Mouse (Mus musculus) brown adipose tissue, adult 24 weeks (tissue): ENCODE data around the gene Rhox2e. TPM values are rescaled to one million over a fixed set of nuclear protein-coding genes. Genes with fewer than 3 reads are reported as not detected.
"Not testable (repeated sequence)": the region's sequence is repeated elsewhere in the genome, so short reads cannot be mapped to it uniquely, and the experiment has no call there.

Source experiments
- H3K27ac ChIP-seq: fragments of 200-500 bp; replicated peaks from 2 replicates; pipeline ENCODE4 v1.5.1; 2012; ENCODE audit warnings: low read depth, mild to moderate bottlenecking, low read length
- H3K4me1 ChIP-seq: fragments of 200-500 bp; 2 replicates; pipeline ENCODE4 v1.6.1; 2012; ENCODE audit warnings: low read length, mixed read lengths; ENCODE audit not compliant: control insufficient read depth, insufficient read depth, insufficient read length
- H3K4me3 ChIP-seq: fragments of 200-500 bp; 2 replicates; pipeline ENCODE4 v1.5.1; 2012; ENCODE audit warnings: low read depth, mild to moderate bottlenecking, low read length, moderate library complexity; ENCODE audit not compliant: insufficient read depth
- polyA plus RNA-seq: library from polyadenylated mRNA; stranded (reverse); fragments of >200 nt; gene quantifications from 2 replicates; pipeline ENCODE4 v1.2.4, GENCODE M21; 2012; ENCODE audit not compliant: missing spikeins, insufficient read depth, insufficient read length

The Rhox2e gene
- not detected in 2 replicates for polyA plus RNA-seq

- not testable (repeated sequence) for H3K27ac ChIP-seq, H3K4me1 ChIP-seq, H3K4me3 ChIP-seq
These were observed at the start of gene Rhox2e for GRCm38 (mm10) chrX:37530152-37530551. TSS of gene Rhox2e (plus strand) at chrX:37530452.

GRCm38 (mm10) chrX:37514059-37514458 lies 16.2 kb upstream of the Rhox2e start, which contains the start of gene Rhox4d:
TSS of gene Rhox4d (plus strand) at chrX:37514359.
- H3K4me3 ChIP-seq, H3K27ac ChIP-seq, H3K4me1 ChIP-seq: not testable (repeated sequence)

GRCm38 (mm10) chrX:37541719-37542118 lies 11.5 kb downstream of the Rhox2e start, which contains the start of gene Rhox3e:
TSS of gene Rhox3e (plus strand) at chrX:37542019.
- H3K27ac ChIP-seq, H3K4me1 ChIP-seq, H3K4me3 ChIP-seq: not testable (repeated sequence)

GRCm38 (mm10) chrX:37557112-37557511 lies 26.9 kb downstream of the Rhox2e start, which contains the start of gene Rhox4e:
TSS of gene Rhox4e (plus strand) at chrX:37557412.
- H3K4me3 ChIP-seq, H3K27ac ChIP-seq, H3K4me1 ChIP-seq: not testable (repeated sequence)

GRCm38 (mm10) chrX:37571105-37571504 lies 40.9 kb downstream of the Rhox2e start, which contains the start of gene Rhox2f:
TSS of gene Rhox2f (plus strand) at chrX:37571405.
- not testable (repeated sequence) for H3K4me1 ChIP-seq, H3K4me3 ChIP-seq, H3K27ac ChIP-seq

- H3K27ac ChIP-seq, H3K4me1 ChIP-seq, H3K4me3 ChIP-seq: not testable (repeated sequence)
These were observed 42.4 kb downstream of the Rhox2e start for GRCm38 (mm10) chrX:37572638-37573037.

- H3K4me1 ChIP-seq, H3K4me3 ChIP-seq, H3K27ac ChIP-seq: not testable (repeated sequence)
These were observed 50.4 kb downstream of the Rhox2e start, which contains the start of gene Rhox3f for GRCm38 (mm10) chrX:37580692-37581091. TSS of gene Rhox3f (plus strand) at chrX:37580992.

Other genes starting within 250 kb of the Rhox2e start
- gene Rhox3a2, start 150.4 kb upstream of the Rhox2e start, polyA plus RNA-seq = not detected in 2 replicates
- gene Rhox4a2, start 139.6 kb upstream of the Rhox2e start, polyA plus RNA-seq = not detected in 2 replicates
- not detected in 2 replicates for gene Rhox2b, start 118.4 kb upstream of the Rhox2e start, polyA plus RNA-seq
- gene Rhox4b, start 98.0 kb upstream of the Rhox2e start, polyA plus RNA-seq = not detected in 2 replicates
- gene Rhox2c, start 76.8 kb upstream of the Rhox2e start, polyA plus RNA-seq = not detected in 2 replicates
- gene Rhox3c, start 71.9 kb upstream of the Rhox2e start, polyA plus RNA-seq = not detected in 2 replicates
- gene Rhox4c, start 50.1 kb upstream of the Rhox2e start, polyA plus RNA-seq = not detected in 2 replicates
- not detected in 2 replicates for gene Rhox2d, start 37.0 kb upstream of the Rhox2e start, polyA plus RNA-seq
- not detected in 2 replicates for gene Rhox4d, start 16.1 kb upstream of the Rhox2e start, polyA plus RNA-seq
- gene Rhox3e, start 11.6 kb downstream of the Rhox2e start, polyA plus RNA-seq = not detected in 2 replicates
- gene Rhox4e, start 27.0 kb downstream of the Rhox2e start, polyA plus RNA-seq = not detected in 2 replicates
- not detected in 2 replicates for gene Rhox2f, start 41.0 kb downstream of the Rhox2e start, polyA plus RNA-seq
- gene Rhox3f, start 50.5 kb downstream of the Rhox2e start, polyA plus RNA-seq = not detected in 2 replicates
- gene Rhox4f, start 77.3 kb downstream of the Rhox2e start, polyA plus RNA-seq = not detected in 2 replicates
- not detected in 2 replicates for gene Rhox3g, start 98.2 kb downstream of the Rhox2e start, polyA plus RNA-seq
- not detected in 2 replicates for gene Rhox2g, start 113.0 kb downstream of the Rhox2e start, polyA plus RNA-seq
- gene Rhox4g, start 120.9 kb downstream of the Rhox2e start, polyA plus RNA-seq = not detected in 2 replicates
- gene Rhox3h, start 138.3 kb downstream of the Rhox2e start, polyA plus RNA-seq = not detected in 2 replicates
- gene Rhox2h, start 142.8 kb downstream of the Rhox2e start, polyA plus RNA-seq = not detected in 2 replicates